Mouse (Mus musculus) bone marrow macrophage, adult 2 months (primary cell): Measurements from ENCODE around the gene Cerk.
A peak's percentile ranks its signal among the peaks of the same experiment; 100 is the strongest.

Source experiments
- CTCF ChIP-seq: IDR thresholded peaks from 2 replicates; pipeline ENCODE4 v1.5.1; 2012; ENCODE audit warnings: low read depth, mild to moderate bottlenecking, low read length, moderate library complexity
- POLR2A ChIP-seq: IDR thresholded peaks from 2 replicates; pipeline ENCODE4 v1.6.1; 2012; ENCODE audit warnings: mild to moderate bottlenecking, low read depth, low read length, borderline replicate concordance

- TF ChIP-seq POLR2A, result no peak
- peak; percentile 95 for TF ChIP-seq CTCF
These were observed 45.6 kb downstream of the Cerk start for GRCm38 (mm10) chr15:86140323-86140722.
